Mouse (Mus musculus): Measurements from ENCODE around the gene Adat3.

DNA sequence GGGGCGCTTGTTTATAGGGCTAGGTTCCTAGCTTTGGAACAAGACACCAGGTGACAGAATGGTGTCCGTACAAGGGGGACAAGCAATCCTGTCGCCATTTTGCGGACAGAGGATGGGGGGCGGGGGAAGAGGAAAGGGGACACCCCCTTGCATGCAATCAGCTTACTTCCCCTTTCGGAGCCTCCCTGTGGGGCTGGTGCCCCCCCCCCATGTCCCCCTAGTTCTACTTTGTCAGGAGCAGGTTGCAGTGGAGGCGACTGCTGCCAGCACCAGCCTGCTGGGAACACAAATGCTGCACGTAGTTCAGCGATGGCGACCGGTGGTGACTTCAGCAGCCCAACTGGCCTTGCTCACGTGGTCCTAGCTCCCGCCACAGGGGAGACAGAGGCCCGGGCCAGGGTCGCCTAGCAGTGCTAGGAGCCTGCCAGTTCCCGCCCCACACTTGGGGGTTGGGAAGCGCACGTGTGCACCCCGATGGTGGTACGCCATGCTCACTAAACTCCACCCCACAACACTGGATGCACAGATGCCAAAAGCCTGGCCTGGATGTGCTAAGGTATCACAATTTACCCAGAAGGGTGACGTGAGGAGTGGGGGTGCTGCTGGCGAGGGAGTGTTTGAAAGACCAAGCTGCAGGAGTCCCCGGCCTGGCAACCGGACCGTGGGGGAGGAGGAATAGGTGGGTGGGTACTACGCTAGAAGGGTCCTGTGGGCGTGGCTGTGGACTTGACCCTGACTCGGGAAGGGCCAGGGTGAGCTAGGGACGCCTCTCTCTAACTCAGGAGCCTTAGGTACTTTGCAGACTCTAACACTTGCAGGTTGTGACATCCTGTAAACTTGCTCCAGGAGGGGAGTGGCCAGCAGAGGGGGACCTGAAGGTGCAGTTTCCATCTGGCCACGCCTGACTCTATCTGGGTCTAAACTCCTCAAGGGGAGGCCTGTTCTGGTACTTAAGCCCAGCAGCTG is 31.5 kb upstream of the Adat3 start:
- no peak for TF ChIP-seq CTCF (conservative IDR thresholded peaks at IDR 0.05; ENCODE audit: low read length)
- no peak for TF ChIP-seq POU5F1 (IDR thresholded peaks at IDR 0.05; ENCODE audit: borderline replicate concordance, low read length)

Data from E14TG2a.4 (cell line).